Mouse (Mus musculus): Measurements from ENCODE around the gene Olfr266.

DNA sequence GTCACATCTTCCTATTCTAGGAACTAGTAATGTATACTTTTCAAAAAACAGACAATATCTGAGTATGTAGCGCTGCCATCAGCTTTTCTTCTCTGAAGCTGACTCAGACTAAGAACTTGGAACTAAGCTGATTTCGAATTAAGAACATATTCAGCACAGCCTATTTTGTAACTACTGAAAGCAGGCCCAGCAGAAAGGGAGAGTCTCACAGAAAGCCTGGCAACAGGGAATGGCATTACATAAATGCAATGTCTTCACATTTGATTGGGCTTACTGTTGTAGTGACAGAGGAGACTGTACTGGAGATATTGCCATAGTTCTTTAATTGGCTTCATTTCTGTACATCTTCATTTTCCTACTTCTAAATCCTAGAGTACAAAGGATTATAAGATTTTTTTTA is 8.4 kb downstream of the Olfr266 start:
- TF ChIP-seq CTCF (IDR thresholded peaks at IDR 0.05; ENCODE audit: low read depth, low read length) (no peak), GATA1 (IDR thresholded peaks at IDR 0.05; ENCODE audit: borderline replicate concordance, low read length) (no peak), TAL1 (conservative IDR thresholded peaks at IDR 0.05; ENCODE audit: low read depth, low read length) (no peak), GATA2 (IDR thresholded peaks at IDR 0.05; ENCODE audit: borderline replicate concordance, low read depth, low read length) (no peak)
